Mouse (Mus musculus): Measurements from ENCODE around the gene Krtap1-5. TPM values are rescaled to one million over a fixed set of nuclear protein-coding genes. Genes with fewer than 3 reads are reported as not detected.

Gene Krtap1-5
- polyA plus RNA-seq (2012; rRNA removed): not detected in 2 replicates

DNA sequence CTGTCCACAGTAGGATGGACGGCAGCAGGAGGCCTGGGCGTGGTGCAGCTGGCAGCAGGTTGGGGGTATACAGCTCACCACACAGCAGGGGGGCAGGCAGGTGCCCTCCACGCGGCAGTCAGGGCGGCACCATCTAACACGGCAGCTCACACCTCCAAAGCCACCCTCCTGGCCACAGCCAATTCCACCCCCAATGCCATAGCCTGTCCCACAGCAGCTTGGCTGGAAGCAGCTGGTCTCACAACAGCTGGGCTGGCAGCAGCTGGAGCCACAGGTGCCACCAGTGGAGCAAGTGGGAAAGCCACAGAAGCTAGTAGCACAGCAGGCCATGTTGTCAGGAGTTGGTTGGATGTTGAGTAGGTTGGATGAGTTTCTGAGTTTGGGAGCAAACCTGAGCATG, at the start of gene Krtap1-5:
Krtap1-5 (minus strand) TSS at position 381 of the 400 bp plus-strand sequence.

DNA sequence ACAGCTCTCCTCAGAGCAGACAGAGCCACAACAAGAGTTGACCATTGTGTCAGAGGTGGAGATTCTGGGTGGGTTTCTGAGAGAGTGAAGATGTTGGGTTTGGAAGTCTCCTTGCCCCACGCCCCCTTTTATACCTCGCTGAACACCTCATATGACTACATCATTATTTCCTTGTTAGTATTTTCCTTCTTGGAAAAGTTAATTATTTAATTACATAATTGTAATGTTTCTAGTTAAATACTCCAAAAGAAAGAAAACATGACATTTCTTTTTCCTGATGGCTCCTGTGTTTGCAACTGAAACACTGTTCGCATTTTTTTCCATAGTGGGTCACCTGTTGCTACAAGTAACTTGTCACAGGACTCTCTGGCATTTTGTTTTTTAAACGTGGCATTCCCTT, 47.3 kb upstream of the Krtap1-5 start, which contains the start of gene Krtap4-1:
Krtap4-1 (minus strand) TSS at position 101 of the 400 bp plus-strand sequence.

DNA sequence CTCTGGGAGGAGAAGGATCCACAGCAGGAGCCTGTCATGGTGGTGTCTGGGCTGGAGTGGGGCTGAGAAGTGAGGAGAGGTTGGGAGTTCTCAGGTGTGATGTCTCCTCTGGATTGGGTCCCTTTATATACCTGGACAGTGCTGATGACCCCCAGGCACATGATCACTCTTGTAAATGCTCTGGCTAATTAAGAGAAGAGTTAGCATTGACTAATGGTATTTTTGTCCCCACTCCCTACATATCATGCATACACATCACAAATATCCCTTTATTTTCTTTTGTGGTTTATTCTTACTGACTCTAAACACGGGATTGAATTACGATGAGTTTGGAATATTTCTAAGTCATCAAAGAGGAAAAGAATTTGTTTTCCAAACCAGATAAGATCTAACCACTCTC, 39.5 kb upstream of the Krtap1-5 start, which contains the start of gene Gm11562:
Gm11562 (minus strand) TSS at position 101 of the 400 bp plus-strand sequence.

DNA sequence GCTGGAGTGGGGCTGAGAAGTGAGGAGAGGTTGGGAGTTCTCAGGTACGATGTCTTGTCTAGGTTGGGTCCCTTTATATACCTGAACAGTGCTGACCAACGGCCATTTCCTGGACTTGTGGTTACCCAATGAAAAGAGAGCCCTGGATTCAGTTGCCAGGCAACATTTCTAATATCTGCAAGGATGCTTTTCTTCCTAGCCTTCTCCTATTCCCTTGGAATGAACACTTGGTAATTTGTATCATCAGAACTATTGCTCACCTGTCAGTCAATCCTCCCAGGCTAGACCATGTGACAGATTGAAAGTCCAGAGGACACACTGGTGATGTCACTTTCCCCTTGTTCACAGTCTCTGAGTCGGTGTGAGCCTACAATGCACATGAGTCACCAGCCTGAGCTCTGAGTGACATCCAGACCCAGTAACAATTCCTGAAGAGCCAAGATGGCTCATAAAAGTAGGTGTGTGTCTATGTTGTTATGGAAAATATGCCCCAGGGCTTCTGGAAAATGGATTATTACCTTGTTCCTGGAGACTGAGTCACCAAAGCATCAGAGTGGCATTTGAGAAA, 34.1 kb upstream of the Krtap1-5 start, which contains the start of gene Krtap2-4:
Krtap2-4 (minus strand) TSS at position 51 of the 568 bp plus-strand sequence.

DNA sequence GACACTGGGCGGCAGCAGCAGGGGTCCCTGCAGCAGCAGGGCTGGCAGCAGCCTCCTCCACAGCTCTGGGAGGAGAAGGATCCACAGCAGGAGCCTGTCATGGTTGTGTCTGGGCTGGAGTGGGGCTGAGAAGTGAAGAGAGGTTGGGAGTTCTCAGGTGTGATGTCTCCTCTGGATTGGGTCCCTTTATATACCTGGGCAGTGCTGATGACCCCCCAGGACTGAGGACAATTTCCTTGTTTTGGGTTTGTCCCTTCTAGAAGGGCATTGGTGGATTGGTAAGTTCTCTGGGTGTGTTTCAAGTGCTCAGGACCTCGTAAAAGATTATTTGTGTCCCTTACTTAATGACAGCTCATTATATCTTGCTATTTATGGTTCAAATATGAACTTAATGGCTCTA, 29.3 kb upstream of the Krtap1-5 start, which contains the start of gene Gm11937:
Gm11937 (minus strand) TSS at position 101 of the 400 bp plus-strand sequence.

DNA sequence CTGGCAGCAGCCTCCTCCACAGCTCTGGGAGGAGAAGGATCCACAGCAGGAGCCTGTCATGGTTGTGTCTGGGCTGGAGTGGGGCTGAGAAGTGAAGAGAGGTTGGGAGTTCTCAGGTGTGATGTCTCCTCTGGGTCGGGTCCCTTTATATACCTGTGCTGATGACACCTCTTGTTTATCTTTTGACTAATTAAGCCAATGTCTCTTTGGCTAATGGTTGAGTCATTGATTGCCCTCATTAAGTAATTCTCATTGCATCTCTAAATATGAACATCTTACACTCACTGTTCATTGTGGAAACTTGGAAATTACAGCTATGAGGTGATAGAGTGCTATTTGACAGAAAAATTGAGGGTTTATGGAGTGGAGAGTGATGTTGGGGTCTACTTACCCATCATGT, 22.4 kb upstream of the Krtap1-5 start, which contains the start of gene Gm11938:
Gm11938 (minus strand) TSS at position 101 of the 400 bp plus-strand sequence.

DNA sequence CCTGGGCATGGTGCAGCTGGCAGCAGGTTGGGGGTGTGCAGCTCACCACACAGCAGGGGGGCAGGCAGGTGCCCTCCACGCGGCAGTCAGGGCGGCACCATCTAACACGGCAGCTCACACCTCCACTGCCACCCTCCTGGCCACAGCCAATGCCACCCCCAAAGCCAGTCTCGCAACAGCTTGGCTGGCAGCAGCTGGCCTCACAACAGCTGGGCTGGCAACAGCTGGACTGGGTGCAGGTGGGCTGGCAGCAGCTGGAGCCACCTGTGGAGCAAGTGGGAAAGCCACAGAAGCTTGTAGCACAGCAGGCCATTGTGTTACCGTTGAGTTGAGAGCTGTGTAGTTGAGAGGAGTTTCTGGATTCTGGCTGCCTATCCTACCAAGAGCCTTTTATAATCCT, 16.9 kb upstream of the Krtap1-5 start, which contains the start of gene Krtap9-3:
Krtap9-3 (minus strand) TSS at position 364 of the 400 bp plus-strand sequence.

DNA sequence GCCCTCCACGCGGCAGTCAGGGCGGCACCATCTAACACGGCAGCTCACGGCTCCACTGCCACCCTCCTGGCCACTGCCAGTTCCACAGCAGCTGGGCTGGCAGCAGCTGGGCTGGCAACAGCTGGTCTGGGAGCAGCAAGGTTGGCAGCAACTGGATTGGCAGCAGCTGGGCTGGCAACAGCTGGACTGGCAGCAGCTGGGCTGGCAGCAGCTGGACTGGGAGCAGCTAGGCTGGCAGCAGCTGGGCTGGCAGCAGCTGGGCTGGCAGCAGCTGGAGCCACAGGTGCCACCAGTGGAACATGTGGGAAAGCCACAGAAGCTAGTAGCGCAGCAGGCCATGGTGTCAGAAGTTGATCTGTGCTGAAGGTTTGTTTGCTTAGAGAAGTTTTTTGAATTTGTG, 10.2 kb upstream of the Krtap1-5 start, which contains the start of gene Krtap1-3:
Krtap1-3 (minus strand) TSS at position 359 of the 400 bp plus-strand sequence.

DNA sequence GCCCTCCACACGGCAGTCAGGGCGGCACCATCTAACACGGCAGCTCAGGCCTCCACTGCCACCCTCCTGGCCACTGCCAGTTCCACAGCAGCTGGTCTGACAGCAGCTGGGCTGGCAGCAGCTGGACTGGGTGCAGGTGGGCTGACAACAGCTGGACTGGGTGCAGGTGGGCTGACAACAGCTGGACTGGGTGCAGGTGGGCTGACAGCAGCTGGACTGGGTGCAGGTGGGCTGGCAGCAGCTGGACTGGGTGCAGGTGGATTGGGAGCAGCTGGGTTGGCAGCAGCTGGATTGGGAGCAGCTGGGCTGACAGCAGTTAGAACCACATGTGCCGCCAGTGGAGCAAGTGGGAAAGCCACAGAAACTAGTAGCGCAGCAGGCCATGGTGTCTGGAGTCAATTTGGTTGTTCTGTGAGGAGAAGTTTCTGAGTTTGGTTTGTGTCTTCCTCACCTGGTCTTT, 2.5 kb upstream of the Krtap1-5 start, which contains the start of gene Krtap1-4:
Krtap1-4 (minus strand) TSS at position 410 of the 460 bp plus-strand sequence.

DNA sequence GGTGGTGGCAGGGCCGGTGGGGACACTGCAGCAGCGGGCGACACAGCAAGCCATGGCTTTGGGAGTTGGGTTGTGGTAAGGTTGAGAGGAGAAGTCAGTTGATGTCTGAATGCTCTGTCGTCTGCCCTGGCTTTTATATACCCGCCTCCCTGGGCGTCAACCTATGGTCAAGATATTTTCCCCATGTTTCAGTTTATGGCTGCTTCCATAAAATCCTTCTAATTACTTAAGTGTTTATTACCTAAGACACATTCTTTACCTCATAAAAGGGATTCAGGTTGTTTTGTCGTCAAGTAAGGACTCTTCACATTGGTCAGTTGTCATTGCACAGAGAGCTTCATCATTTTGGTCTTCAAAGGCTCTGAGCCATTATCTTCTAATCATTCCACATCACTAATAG, 14.3 kb downstream of the Krtap1-5 start, which contains the start of gene Krtap3-1:
Krtap3-1 (minus strand) TSS at position 101 of the 400 bp plus-strand sequence.

DNA sequence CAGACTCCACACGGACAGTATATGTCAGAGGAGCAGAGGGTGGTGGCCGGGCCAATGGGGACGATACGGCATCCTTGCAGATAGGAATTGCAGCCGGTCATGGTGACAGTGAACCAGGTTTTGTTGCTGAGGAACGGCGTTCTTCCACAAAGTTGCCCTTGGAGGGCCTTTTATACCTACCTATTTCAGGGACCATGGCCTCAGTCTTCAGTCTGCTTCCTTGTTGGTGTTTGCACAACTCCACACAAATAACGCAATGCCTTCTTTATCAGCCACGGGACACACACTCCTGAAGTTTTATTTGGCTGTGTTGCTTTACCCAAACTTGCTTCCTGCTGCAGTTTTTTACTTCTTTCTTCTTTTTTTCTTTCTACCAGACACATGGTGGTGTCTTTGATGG, 21.4 kb downstream of the Krtap1-5 start, which contains the start of gene Gm11939:
Gm11939 (minus strand) TSS at position 101 of the 400 bp plus-strand sequence.

DNA sequence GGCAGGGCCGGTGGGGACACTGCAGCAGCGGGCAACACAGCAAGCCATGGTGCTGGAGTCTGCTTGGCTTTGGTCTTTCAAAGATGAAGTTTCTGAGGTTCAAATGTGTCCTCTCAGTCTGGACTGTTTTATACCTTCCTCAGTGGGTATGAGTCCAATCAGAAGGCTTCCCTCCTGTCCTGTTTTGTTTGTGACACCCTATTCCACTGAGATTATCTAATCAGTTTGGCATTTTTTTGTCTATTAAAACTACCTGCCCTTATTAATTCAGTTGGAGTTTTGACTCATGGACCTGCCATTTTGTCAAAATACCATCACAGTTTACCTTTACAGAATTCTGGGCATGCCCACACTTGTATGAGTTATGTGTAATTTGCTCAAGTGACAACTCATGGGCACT, 24.1 kb downstream of the Krtap1-5 start, which contains the start of gene Krtap3-2:
Krtap3-2 (minus strand) TSS at position 101 of the 400 bp plus-strand sequence.

DNA sequence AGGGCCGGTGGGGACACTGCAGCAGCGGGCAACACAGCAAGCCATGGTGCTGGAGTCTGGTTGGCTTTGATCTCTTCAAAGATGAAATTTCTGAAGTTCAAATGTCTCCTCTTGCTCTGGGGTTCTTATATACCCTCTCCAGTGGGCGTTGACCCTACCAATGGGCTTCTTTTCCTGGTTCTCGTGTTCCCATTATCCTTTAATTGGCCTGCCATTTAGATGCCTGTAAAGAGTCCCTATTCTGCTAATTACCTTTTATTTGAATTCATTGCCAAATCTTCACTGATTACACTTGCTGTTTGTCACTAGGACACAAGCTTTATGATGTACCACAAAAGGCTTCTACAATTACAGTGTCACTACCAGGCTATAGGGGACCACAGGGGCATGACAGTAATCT, 30.1 kb downstream of the Krtap1-5 start, which contains the start of gene Krtap3-3:
Krtap3-3 (minus strand) TSS at position 101 of the 400 bp plus-strand sequence.

Other genes with a start within 250 kb of the Krtap1-5 start
- gene Krt26, start 243.1 kb downstream of the Krtap1-5 start, polyA plus RNA-seq (2012; rRNA removed): 0.12 and 0.25 TPM in 2 replicates
- gene Krt27, start 229.9 kb downstream of the Krtap1-5 start, polyA plus RNA-seq (2012; rRNA removed): 0.02 TPM in 1 of 2 replicates, not detected in the other
- 0.24 and 0.30 TPM in 2 replicates for gene Krt28, start 206.1 kb downstream of the Krtap1-5 start, polyA plus RNA-seq (2012; rRNA removed)
- 5.6 and 10.6 TPM in 2 replicates for gene Krt10, start 191.7 kb downstream of the Krtap1-5 start, polyA plus RNA-seq (2012; rRNA removed)
- 0.04 TPM in 1 of 2 replicates, not detected in the other for gene Krt12, start 158.8 kb downstream of the Krtap1-5 start, polyA plus RNA-seq (2012; rRNA removed)
- gene Krt20, start 142.9 kb downstream of the Krtap1-5 start, polyA plus RNA-seq (2012; rRNA removed): 1.1 and 2.3 TPM in 2 replicates
- gene Krt23, start 87.9 kb downstream of the Krtap1-5 start, polyA plus RNA-seq (2012; rRNA removed): 0.08 and 0.14 TPM in 2 replicates
- gene Krt39, start 59.7 kb downstream of the Krtap1-5 start, polyA plus RNA-seq (2012; rRNA removed): not detected in 2 replicates
- 0.07 TPM in 1 of 2 replicates, not detected in the other for gene Krt40, start 37.9 kb downstream of the Krtap1-5 start, polyA plus RNA-seq (2012; rRNA removed)
- gene Krtap3-3, start 30.2 kb downstream of the Krtap1-5 start, polyA plus RNA-seq (2012; rRNA removed): not detected in 2 replicates
- gene Krtap3-2, start 24.2 kb downstream of the Krtap1-5 start, polyA plus RNA-seq (2012; rRNA removed): not detected in 2 replicates
- gene Gm11939, start 21.6 kb downstream of the Krtap1-5 start, polyA plus RNA-seq (2012; rRNA removed): not detected in 2 replicates
- gene Krtap3-1, start 14.4 kb downstream of the Krtap1-5 start, polyA plus RNA-seq (2012; rRNA removed): not detected in 2 replicates
- not detected in 2 replicates for gene Krtap1-4, start 2.6 kb upstream of the Krtap1-5 start, polyA plus RNA-seq (2012; rRNA removed)
- gene Krtap1-3, start 10.3 kb upstream of the Krtap1-5 start, polyA plus RNA-seq (2012; rRNA removed): not detected in 2 replicates
- gene Krtap9-3, start 17.1 kb upstream of the Krtap1-5 start, polyA plus RNA-seq (2012; rRNA removed): not detected in 2 replicates
- not detected in 2 replicates for gene Gm11938, start 22.3 kb upstream of the Krtap1-5 start, polyA plus RNA-seq (2012; rRNA removed)
- gene Gm11937, start 29.2 kb upstream of the Krtap1-5 start, polyA plus RNA-seq (2012; rRNA removed): not detected in 2 replicates
- not detected in 2 replicates for gene Krtap2-4, start 33.8 kb upstream of the Krtap1-5 start, polyA plus RNA-seq (2012; rRNA removed)
- gene Gm11562, start 39.4 kb upstream of the Krtap1-5 start, polyA plus RNA-seq (2012; rRNA removed): not detected in 2 replicates
- gene Krtap4-1, start 47.2 kb upstream of the Krtap1-5 start, polyA plus RNA-seq (2012; rRNA removed): not detected in 2 replicates
- gene Krtap4-2, start 54.1 kb upstream of the Krtap1-5 start, polyA plus RNA-seq (2012; rRNA removed): not detected in 2 replicates
- gene Krtap4-7, start 63.1 kb upstream of the Krtap1-5 start, polyA plus RNA-seq (2012; rRNA removed): not detected in 2 replicates
- gene Gm11555, start 69.2 kb upstream of the Krtap1-5 start, polyA plus RNA-seq (2012; rRNA removed): not detected in 2 replicates
- not detected in 2 replicates for gene Gm11563, start 77.9 kb upstream of the Krtap1-5 start, polyA plus RNA-seq (2012; rRNA removed)
- not detected in 2 replicates for gene Krtap4-6, start 84.9 kb upstream of the Krtap1-5 start, polyA plus RNA-seq (2012; rRNA removed)
- not detected in 2 replicates for gene Gm14190, start 109.7 kb upstream of the Krtap1-5 start, polyA plus RNA-seq (2012; rRNA removed)
- gene Gm14180, start 153.3 kb upstream of the Krtap1-5 start, polyA plus RNA-seq (2012; rRNA removed): not detected in 2 replicates
- gene Gm11595, start 191.9 kb upstream of the Krtap1-5 start, polyA plus RNA-seq (2012; rRNA removed): not detected in 2 replicates
- gene Krtap4-8, start 199.7 kb upstream of the Krtap1-5 start, polyA plus RNA-seq (2012; rRNA removed): not detected in 2 replicates
- gene Krtap4-9, start 204.2 kb upstream of the Krtap1-5 start, polyA plus RNA-seq (2012; rRNA removed): not detected in 2 replicates
- not detected in 2 replicates for gene Gm11596, start 212.5 kb upstream of the Krtap1-5 start, polyA plus RNA-seq (2012; rRNA removed)
- not detected in 2 replicates for gene Gm11569, start 217.9 kb upstream of the Krtap1-5 start, polyA plus RNA-seq (2012; rRNA removed)
- gene Gm11554, start 223.4 kb upstream of the Krtap1-5 start, polyA plus RNA-seq (2012; rRNA removed): not detected in 2 replicates
- gene Krtap4-13, start 228.9 kb upstream of the Krtap1-5 start, polyA plus RNA-seq (2012; rRNA removed): not detected in 2 replicates
- gene Gm11564, start 234.7 kb upstream of the Krtap1-5 start, polyA plus RNA-seq (2012; rRNA removed): not detected in 2 replicates

Data from central nervous system, embryonic 11.5 days (tissue).